Mouse (Mus musculus) urinary bladder, postnatal 4 days (tissue): ENCODE measurements around the gene Nptx1.

Source experiments
- DNase-seq, 2 experiments: peaks; one replicate each; pipeline ENCODE4 v3.0.0; 2021 to 2022; ENCODE audit warnings: low spot score in 2 of 2

Gene Nptx1

GRCm38 (mm10) chr11:119547183-119547921 is at the start of gene Nptx1:
Gene Nptx1 (minus strand): TSS chr11:119547753.
- no peak for DNase-seq

DNA sequence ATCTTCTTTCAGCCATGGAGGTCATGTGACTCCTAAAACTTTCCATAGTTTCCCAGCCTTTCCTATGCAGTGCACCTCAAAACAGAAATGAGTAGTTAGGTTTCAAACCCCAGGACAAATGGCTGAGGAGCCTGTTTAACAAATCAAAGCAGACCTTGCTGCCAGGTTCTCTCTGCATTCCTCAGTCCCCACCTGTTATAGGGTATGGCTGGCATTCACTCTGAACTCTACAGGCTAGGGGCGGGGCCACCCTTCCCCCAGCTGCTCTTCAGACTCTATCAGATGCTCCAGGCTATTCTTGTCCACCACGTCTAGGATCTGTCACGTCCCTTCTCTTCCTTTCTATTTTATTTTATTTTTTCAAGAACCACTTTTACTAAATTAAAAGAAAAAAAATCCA is 46.4 kb upstream of the Nptx1 start:
- DNase-seq = no peak

- DNase-seq = no peak
Observed at GRCm38 (mm10) chr11:119589242-119589641, 41.7 kb upstream of the Nptx1 start.

- DNase-seq = no peak
Observed at GRCm38 (mm10) chr11:119587112-119587511, 39.6 kb upstream of the Nptx1 start.

GRCm38 (mm10) chr11:119586511-119586910 is 39.0 kb upstream of the Nptx1 start:
- no peak for DNase-seq

DNA sequence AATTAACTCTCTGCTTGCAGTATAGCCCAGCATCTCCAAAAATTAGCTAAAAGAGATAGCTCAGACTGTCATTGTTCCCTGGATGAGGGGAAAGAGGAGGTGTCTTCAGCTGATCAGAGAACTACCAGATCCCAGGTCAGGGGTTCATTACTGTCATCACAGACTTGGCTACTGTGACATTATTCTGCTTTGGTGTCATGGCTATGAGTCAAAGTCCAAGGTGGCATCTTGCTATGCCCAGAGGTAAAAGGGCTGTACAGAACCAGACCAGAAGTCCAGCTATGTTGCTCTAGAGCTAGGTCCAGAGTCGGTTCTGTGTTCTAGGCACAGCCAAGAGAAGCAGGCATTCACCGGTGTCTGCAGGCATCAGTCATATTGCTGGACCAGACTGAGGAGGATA is 30.2 kb upstream of the Nptx1 start:
- DNase-seq = no peak

DNA sequence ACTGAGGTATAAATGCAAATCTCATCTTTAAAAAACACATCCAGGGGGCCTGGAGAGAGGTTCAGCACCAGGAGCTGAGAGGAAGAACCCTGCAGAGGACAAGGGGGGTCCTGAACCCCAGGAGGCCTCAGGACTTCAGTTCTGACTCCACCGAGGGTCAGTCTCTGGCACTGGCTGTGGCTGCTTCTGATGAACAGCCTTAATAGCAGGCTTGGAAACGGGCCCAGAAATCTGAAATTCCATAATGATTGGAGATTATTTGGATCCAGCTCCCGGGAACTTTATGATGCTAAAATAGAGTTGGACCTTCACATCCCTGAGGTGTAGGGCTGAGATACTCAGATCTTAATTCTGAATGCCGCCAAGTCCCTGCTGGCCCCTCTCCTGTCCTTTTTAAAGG is 29.3 kb upstream of the Nptx1 start:
- no peak for DNase-seq

DNA sequence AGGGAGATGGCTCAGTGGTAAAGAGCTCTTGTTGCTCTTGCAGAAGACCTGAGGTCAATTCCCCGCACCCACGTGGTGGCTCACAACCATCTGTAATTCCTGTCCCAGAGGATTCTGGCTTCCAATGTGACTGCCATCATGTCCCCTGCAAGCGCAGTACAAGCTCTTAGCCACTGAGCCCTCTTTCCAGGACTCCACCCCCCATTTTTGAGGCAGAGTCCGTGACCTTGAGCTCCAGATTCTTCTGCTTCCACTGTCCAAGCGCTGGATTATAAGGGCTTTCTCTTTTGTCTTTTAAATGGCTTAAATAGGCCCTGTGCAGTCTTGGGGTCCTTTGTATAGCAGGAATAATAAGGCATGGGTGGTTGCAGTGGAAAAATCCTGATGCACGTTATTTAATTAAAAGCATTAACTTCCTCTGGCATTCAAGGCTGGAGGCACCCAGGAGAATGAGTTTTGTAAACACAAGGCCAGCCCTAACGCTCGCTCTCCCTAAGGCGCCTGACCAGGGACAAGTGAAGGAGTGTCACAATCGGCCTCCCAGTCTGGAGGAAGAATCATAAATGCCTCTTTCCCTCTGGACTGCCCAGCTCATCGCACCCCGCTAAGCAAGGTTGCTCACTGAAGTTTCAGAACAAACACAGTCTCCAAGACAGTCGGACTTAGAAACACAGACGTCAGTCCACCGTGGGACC is 24.9 kb upstream of the Nptx1 start:
- no peak for DNase-seq

GRCm38 (mm10) chr11:119566188-119566587 is 18.6 kb upstream of the Nptx1 start:
- no peak for DNase-seq

- DNase-seq = no peak
Observed at GRCm38 (mm10) chr11:119565684-119566083, 18.1 kb upstream of the Nptx1 start.

- no peak for DNase-seq
Observed at GRCm38 (mm10) chr11:119565021-119565420, 17.5 kb upstream of the Nptx1 start.

GRCm38 (mm10) chr11:119564383-119564782 is 16.8 kb upstream of the Nptx1 start:
- no peak for DNase-seq

DNA sequence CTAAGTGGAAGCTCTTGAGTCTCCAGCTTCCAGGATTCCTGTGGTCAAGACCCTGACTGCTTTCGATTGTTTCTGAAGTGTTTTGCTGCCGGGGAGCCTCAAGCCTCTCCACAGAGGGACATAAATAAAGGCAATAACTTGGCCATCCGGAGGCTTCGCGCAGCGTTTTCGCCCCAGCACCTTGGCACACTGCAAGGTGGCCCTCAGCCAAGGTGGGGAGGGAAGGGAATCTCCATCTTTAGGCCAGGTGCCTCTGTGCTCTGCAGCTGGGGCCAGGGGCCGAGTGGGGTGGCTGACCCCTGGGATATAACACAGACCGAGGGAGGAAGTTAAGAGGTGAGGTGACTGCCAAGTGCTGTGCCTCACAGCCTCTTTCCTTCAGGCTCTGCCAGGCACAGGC is 15.6 kb upstream of the Nptx1 start:
- no peak for DNase-seq

DNA sequence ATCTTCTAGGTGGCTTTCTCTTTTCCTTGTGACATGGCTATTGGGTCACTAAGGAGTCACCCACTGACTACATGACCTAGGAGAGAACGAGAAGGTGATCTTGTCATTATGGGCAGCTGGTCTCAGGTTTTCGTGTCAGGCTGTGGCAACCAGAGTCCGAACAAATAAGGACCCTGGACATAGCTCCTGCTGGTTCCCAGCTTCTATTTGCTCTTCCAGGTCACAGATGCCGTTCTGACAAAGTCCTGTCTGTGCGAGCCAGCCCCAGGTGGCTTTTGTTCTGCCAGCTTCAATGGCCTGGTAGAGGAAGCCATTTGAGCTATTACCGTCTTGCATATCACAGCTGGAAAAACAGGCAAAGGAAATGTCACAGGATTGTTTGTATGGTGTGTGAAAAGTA is 14.7 kb upstream of the Nptx1 start:
- DNase-seq = no peak

DNA sequence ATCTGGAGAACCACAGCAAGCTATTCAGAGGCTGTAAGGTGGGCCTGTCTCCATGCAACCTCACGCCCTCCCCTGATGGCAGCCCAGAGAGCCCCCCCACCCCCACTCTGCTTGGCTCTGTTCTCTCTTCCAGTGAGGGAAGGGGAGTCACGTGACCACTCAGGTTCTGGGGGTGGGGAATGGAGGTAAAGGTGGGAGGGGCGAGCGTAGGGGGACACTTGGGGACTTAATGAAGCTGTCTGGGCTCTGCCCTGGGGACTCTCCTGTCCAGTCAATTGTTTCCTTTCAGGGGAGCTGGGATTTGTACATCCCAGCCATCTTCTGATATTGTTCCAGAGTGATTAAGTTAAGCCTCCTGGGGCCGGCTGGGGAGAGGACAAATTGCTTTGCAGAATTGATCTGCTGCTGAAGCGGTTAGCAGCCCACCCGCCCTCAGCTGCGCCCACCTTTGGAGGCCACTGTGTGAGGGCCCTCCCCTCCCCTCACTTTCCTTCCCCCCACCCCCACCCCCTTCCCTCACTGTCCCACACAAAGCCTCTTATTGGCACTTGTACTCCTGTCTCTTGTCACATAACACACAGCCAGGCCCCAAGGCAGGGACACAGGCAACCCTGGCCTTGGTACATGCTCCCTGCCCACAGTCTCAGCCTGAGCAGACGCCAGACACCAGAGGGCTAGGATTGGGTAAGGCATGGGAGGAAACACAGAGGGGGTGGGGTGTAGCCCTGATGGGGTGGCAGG is 11.5 kb upstream of the Nptx1 start:
- DNase-seq = no peak

DNA sequence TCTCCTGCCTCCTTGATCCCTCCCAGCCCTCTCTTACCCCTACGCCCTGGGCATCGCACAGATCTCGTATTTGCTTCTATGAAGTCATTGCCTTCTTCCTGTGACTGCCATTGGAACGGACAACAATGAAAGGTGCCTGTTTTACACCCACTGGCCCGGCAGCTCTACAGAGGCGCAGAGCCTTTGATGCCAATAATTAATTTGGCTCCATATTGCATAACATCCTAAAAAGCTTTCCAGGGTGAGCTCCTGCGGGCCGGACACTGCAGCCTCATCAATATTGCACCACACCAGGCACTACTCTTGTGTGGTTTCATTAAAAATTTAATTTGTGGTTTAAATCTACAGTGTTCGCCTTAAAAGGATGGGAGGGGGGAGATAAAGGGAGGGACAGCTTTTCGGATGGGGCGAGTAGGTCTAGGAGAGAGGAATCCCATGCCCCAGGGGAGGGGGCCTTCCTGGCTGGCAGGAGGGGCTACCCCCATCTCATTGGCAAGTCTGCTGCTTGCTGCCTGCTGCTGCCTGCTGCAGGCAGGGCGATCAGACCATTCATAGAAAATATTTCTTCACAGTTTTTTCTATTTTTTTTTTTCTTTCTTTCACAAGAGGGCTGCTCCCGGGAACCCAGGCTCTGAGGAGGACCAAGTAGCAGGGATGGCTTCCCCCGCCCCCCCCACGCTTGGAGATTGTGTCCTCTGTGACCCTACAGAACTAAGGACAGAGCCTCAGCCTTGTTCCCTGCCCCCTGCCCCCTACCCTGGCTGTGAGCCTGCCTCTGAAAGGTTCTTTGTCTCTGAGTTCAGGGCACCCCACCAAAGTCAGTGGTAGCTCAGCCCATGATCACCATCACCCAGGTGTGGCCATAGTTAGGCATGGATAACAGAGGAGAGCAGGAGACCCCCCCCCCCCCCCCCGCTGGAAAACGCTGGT is 10.7 kb upstream of the Nptx1 start:
- DNase-seq = no peak

DNA sequence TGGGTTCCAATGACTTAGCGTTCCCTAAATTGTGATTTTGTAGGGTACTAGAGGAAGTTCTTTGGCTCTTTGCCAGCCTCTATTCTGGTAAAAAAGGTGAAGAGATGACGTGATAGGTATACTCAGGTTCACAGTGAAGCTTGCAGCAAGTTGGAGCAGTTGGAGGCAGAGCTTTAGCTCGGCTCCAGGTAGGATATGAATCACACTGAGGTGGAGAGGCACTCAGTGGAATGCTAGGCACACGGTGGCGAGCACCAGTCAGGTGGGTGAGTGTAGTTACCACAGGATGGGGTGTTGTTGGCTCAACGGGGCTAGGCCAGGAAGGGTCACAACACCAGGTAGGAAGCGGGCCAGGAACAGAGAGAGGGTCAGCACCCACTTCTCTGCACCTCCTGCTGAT is 7.6 kb upstream of the Nptx1 start:
- DNase-seq = no peak

DNA sequence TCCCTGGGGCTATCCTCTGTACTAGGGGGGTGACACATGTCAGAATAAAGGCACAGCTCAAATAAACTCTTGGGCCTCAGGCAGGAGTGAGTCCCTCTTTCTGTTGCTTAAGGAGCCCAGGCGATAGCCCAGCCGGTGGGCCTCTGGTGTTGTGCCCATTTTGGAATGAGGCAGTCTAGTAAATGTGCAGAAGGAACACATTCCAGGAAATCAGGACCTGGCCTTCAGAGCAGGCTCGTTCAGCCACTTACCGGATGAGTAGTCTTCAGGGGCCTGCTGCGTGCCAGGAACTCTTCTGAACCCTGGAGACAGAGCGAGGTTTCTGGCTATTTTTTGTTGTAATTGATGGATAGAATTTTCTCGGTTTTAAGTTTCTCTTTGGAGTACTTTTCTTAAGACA is 7.2 kb upstream of the Nptx1 start:
- DNase-seq = no peak

GRCm38 (mm10) chr11:119552902-119553802 is 5.6 kb upstream of the Nptx1 start:
- DNase-seq = no peak

DNA sequence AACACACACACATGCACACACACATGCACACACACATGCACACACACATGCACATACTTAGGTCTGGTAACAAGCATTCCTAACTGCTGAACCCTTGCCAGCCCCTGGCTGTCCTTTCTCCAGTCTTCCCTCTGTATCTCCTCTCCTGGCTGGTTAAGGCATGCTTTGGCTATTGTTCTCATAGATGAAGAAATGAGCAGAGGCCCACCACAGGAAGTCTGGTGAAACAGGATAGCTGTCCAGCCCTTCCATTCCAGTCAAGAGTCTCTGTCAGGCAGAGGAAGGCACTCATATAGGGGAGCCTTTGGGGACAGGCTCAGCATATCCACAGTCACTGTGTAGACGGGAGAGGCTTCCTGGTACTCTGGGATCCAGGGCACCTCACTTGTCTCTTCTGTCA is 4.7 kb upstream of the Nptx1 start:
- no peak for DNase-seq

- DNase-seq = no peak
Observed at GRCm38 (mm10) chr11:119551468-119551867, 3.9 kb upstream of the Nptx1 start.
